Mouse (Mus musculus): Measurements from ENCODE around the gene Glrp1.

GRCm38 (mm10) chr1:88507214-88507613 is 2.7 kb downstream of the Glrp1 start:
- TF ChIP-seq CTCF (IDR thresholded peaks at IDR 0.05; ENCODE audit: extremely low read depth, insufficient read depth, insufficient read length, insufficient replicate concordance), result no peak
- TF ChIP-seq POLR2A (IDR thresholded peaks at IDR 0.05; ENCODE audit: low read depth, low read length), result no peak

Measured in spleen, adult 2 months (tissue).